Mouse (Mus musculus): ENCODE data around the gene Fam186a. TPM values are rescaled to one million over a fixed set of nuclear protein-coding genes. Genes with fewer than 3 reads are reported as not detected.
"Not testable (repeated sequence)": the region's sequence is repeated elsewhere in the genome, so short reads cannot be mapped to it uniquely, and the experiment has no call there.

Gene Fam186a
- polyA plus RNA-seq, 1 experiment from 2014 or later: not detected

DNA sequence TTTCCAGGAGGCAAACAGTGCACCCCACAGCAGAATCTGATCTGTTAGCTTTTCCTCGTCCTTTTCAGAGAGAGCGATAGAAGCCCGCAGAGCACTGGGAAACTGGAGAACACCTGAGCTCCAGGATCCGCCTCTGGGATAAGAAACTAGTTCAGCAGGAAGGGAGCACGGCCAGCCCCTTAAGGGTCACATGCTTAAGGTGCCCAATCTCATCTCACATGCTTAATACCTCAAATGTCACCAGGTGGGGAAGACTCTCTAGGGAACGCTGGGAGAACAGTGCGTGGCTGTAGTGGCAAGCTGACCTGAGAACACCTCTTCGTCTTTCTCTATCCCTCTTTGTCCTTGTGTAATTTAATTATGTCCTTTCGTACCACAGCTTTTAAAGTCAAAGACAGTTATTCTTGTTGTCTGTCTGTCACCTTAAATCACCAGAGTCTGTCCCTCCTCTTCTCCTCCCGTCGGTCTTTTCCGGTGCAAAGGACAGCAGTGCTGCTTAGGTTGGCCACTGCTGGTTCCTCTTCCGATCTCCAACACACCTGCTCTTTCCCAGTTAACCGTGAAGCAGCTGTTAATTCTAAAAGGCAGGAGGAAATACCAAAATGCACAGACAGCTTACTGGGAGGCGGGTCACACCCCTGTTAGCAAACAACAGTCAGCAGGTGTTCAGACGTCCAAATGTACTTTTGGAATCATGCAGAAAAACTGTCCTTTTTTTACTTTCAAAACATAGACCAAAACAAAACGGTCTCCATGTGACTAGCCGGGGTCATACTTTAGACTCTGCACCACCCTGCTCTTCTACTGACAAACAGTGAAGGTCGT lies 76.2 kb downstream of the Fam186a start:
- H3K4me3 ChIP-seq: no peak overlapping the region
- no peak overlapping the region for H3K27ac ChIP-seq (replicated peaks)
- H3K36me3 ChIP-seq: no peaks in the 10 kb centered on the region
- no peaks in the 10 kb centered on the region for H3K27me3 ChIP-seq
- no peak overlapping the region for H3K9ac ChIP-seq (replicated peaks)
- 64% methylated on average over 19 of the region's 19 CpGs for WGBS
- no peaks in the 10 kb centered on the region for H3K9me3 ChIP-seq
- ATAC-seq (replicated peaks): no peak
- H3K4me2 ChIP-seq (replicated peaks): no peak overlapping the region
- H3K4me1 ChIP-seq: peaks cover 5% of the 10 kb centered on the region

DNA sequence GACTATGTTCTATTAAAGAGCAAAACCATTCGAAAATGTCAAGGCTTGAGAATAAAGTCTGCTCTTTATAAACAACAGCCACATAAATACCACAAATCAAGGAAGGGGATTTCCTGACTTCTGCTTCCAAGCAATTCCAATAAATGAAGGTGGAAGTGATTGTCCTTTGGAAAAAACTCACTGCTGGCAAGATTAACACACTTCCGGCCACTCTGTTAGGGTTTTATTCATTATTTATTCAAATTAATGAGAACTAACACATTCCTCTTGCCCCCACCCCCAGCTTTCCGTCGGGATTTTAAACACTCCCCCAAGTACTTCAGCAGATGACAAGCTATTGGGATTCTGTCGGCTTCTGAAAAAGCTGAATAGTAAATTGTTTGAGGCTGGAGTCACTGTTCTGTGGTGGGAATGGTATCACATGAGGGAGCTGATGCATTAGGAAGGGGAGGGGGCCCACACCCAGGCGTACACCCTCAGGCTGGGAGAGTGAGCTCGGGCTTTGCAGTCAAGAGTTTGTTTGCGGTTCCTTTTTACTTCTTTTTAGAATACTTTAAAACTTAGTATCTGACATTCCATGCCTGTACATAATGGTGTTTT lies 77.5 kb downstream of the Fam186a start:
- Histone ChIP-seq H3K9ac (replicated peaks) (no peak overlapping the region), H3K4me1 (peaks cover 5% of the 10 kb centered on the region), H3K4me3 (no peak overlapping the region), H3K36me3 (no peaks in the 10 kb centered on the region), H3K27ac (replicated peaks) (no peak overlapping the region), H3K27me3 (no peaks in the 10 kb centered on the region), H3K4me2 (replicated peaks) (no peak overlapping the region), H3K9me3 (no peaks in the 10 kb centered on the region)
- 21% methylated on average over 8 of the region's 8 CpGs for WGBS
- ATAC-seq (replicated peaks): no peak

DNA sequence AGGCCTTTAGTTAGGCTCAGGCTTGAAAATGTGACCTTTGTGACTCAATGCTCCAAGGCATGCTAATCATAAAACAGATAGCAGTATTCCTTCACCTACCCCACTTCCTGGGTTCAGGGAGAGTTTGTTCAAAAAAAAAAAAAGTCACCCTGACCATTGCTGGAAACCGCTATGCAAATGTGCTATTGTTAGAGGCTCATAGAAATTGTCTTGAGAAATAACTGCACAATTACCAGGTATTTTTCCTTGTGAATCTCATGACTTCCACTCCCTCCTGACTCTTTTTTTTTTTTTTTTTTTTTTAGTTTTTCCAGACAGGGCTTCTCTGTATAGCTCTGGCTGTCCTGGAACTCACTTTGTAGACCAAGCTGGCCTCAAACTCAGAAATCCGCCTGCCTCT lies 79.7 kb downstream of the Fam186a start:
- not testable (repeated sequence) for H3K27ac ChIP-seq (replicated peaks); H3K9me3 ChIP-seq; H3K4me2 ChIP-seq (replicated peaks); H3K4me3 ChIP-seq; H3K9ac ChIP-seq (replicated peaks); H3K27me3 ChIP-seq; H3K36me3 ChIP-seq; H3K4me1 ChIP-seq; ATAC-seq (replicated peaks)
- WGBS: 97% methylated on average over 2 of the region's 2 CpGs

GRCm38 (mm10) chr15:99884038-99884437 lies 82.8 kb downstream of the Fam186a start:
- no peak for ATAC-seq (replicated peaks)
- WGBS: 90% methylated on average over 12 of the region's 12 CpGs
- H3K27me3 ChIP-seq: no peaks in the 10 kb centered on the region
- H3K4me1 ChIP-seq: no peaks in the 10 kb centered on the region
- H3K4me3 ChIP-seq: no peak overlapping the region
- H3K9ac ChIP-seq (replicated peaks): no peak overlapping the region
- H3K27ac ChIP-seq (replicated peaks): no peak overlapping the region
- H3K4me2 ChIP-seq (replicated peaks): no peak overlapping the region
- no peaks in the 10 kb centered on the region for H3K9me3 ChIP-seq
- H3K36me3 ChIP-seq: no peaks in the 10 kb centered on the region

- Histone ChIP-seq H3K4me3 (no peak overlapping the region), H3K27me3 (no peaks in the 10 kb centered on the region), H3K4me2 (replicated peaks) (no peak overlapping the region), H3K36me3 (no peaks in the 10 kb centered on the region), H3K9me3 (no peaks in the 10 kb centered on the region), H3K9ac (replicated peaks) (no peak overlapping the region), H3K4me1 (peaks cover 17% of the 10 kb centered on the region), H3K27ac (replicated peaks) (no peak overlapping the region)
- WGBS: 87% methylated on average over 5 of the region's 5 CpGs
- ATAC-seq (replicated peaks): no peak
Observed at GRCm38 (mm10) chr15:99878541-99878940, 88.3 kb downstream of the Fam186a start.

- peak within 1 kb of the TSS; percentile 91 for H3K4me2 ChIP-seq (replicated peaks)
- ATAC-seq (replicated peaks): peak; percentile 94
- under 1% methylated on average over 36 of the region's 38 CpGs for WGBS
- no peaks in the 10 kb centered on the region for H3K36me3 ChIP-seq
- peaks cover 22% of the 10 kb centered on the region for H3K4me1 ChIP-seq
- H3K27me3 ChIP-seq: no peaks in the 10 kb centered on the region
- H3K27ac ChIP-seq (replicated peaks): peak within 1 kb of the TSS; percentile 56
- no peaks in the 10 kb centered on the region for H3K9me3 ChIP-seq
- H3K9ac ChIP-seq (replicated peaks): peak within 1 kb of the TSS; percentile 75
- peak within 1 kb of the TSS; percentile 91 for H3K4me3 ChIP-seq
Observed at GRCm38 (mm10) chr15:99875334-99875869, 91.5 kb downstream of the Fam186a start, which contains the start of gene Lima1. Gene Lima1 (minus strand): TSS chr15:99875456.

DNA sequence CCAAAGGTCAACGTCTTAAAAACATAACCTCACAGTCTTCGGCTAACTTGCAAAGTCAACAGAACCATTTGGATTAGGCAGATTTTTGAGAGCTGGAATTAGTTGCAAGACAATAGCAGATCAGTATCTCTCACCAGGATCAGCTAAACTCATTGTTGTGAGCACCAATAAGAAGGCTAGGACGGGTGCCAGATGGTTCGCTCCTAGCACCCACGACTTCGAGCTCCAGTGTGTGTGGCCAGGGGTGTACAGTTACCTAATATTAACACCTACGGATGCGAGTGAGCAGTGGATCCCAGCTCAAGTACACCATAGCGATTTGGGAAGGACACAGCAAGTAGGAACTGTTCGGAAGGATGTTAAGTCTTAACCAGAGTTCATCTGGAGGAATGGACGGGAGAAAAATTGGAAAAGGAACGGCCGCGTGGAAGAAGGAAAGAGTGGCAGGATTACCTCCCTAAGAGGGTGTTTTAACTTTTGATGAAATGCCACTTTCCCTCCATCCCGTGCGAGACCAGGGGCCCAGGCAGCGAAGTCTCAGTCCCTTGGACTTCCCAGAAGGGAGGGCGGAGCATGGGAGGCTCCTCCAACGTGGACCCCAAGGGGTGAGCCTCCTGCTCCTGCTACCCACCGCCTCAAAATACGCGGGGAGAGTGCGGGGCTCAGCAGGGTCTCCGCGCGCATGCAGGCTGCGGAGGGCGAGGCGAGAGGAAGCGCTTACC lies 92.1 kb downstream of the Fam186a start:
- Histone ChIP-seq H3K36me3 (no peaks in the 10 kb centered on the region), H3K9me3 (no peaks in the 10 kb centered on the region), H3K4me2 (replicated peaks) (peak overlapping the region; percentile 91), H3K27ac (replicated peaks) (peak overlapping the region; percentile 56; the same call in 1 of the 2 replicates), H3K4me1 (peaks cover 22% of the 10 kb centered on the region), H3K27me3 (no peaks in the 10 kb centered on the region), H3K9ac (replicated peaks) (peak overlapping the region; percentile 75), H3K4me3 (peak overlapping the region; percentile 91)
- peak; percentile 44 for ATAC-seq (replicated peaks)
- 2% methylated on average over 30 of the region's 30 CpGs for WGBS

DNA sequence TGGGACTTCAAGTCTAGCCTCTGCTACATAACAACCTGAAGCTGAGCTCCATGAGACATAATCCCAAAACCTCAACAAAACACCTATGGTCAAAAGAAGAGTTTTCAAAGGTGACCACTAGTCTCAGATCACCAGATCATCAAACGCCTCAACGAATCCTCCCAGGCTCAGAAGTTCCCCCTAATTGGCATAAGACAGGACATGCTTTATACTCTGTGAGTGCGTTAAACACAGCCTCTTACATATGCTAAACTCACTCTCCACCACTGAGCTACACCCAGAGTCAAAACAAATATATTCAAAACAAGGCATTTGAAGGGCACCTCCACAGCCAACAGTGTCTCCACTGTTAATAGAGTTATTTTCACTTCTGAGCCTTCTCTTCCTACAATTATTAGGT lies 94.3 kb downstream of the Fam186a start:
- WGBS: 52% methylated on average over 3 of the region's 3 CpGs
- Histone ChIP-seq H3K27ac (replicated peaks) (no peak overlapping the region), H3K36me3 (no peaks in the 10 kb centered on the region), H3K4me2 (replicated peaks) (no peak overlapping the region), H3K27me3 (no peaks in the 10 kb centered on the region), H3K9me3 (no peaks in the 10 kb centered on the region), H3K4me1 (peaks cover 22% of the 10 kb centered on the region), H3K9ac (replicated peaks) (no peak overlapping the region), H3K4me3 (no peak overlapping the region)
- no peak for ATAC-seq (replicated peaks)

Other genes with a start within 250 kb of the Fam186a start
- gene Gpd1, start 249.5 kb downstream of the Fam186a start, polyA plus RNA-seq (2015; fragmentation: Nextera tagmentation; extraction: Ambion mirVana): 1.9 and 2.6 TPM in 2 replicates
- gene Cox14, start 241.4 kb downstream of the Fam186a start, polyA plus RNA-seq (2015; fragmentation: Nextera tagmentation; extraction: Ambion mirVana): 175 and 190 TPM in 2 replicates
- 69.4 and 69.7 TPM in 2 replicates for gene Cers5, start 194.2 kb downstream of the Fam186a start, polyA plus RNA-seq (2015; fragmentation: Nextera tagmentation; extraction: Ambion mirVana)
- gene Lima1, start 91.6 kb downstream of the Fam186a start, polyA plus RNA-seq (2015; fragmentation: Nextera tagmentation; extraction: Ambion mirVana): 37.9 and 38.4 TPM in 2 replicates
- 23.9 and 27.4 TPM in 2 replicates for gene Larp4, start 3.0 kb upstream of the Fam186a start, polyA plus RNA-seq (2015; fragmentation: Nextera tagmentation; extraction: Ambion mirVana)
- 20.2 and 20.5 TPM in 2 replicates for gene Dip2b, start 71.6 kb upstream of the Fam186a start, polyA plus RNA-seq (2015; fragmentation: Nextera tagmentation; extraction: Ambion mirVana)

Measured in forebrain, embryonic 15.5 days (tissue).